Mouse (Mus musculus): ENCODE measurements at regions not wholly inside any gene's neighbourhood (a gene's known extent, or its start where the extent isn't known, plus 50 kb on each side); places are given as distances from the start of the nearest gene placed in this dataset.
A peak's percentile ranks its signal among the peaks of the same experiment; 100 is the strongest.

DNA sequence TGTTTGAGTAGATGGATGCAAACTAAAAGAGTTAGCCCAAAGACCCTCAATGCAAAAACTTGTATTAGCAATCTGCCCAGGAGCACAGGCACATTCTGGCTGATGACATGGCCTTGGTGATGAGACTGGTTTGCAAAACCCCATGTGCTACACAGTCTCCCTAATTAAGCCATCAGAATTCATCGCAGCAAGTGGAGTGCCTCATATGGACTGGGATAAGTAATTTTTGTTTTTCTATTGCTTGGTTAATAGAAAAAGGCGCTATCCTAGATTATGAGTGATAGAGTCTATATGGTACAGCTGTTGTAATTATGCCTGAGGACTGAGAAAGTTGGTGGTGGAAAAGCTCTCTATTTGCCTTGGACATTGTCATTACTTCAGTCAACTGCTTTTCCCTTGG, 155.2 kb upstream of the Robo1 start:
- Histone ChIP-seq H3K4me2 (replicated peaks) (no peak overlapping the region), H3K36me3 (no peaks in the 10 kb centered on the region), H3K27me3 (replicated peaks) (no peaks in the 10 kb centered on the region), H3K4me1 (no peaks in the 10 kb centered on the region), H3K9me3 (no peaks in the 10 kb centered on the region), H3K27ac (no peak overlapping the region), H3K9ac (no peak overlapping the region), H3K4me3 (no peak overlapping the region)
- ATAC-seq (ENCODE audit: low FRiP score, low read depth): 0 out of 2 replicates have a peak, but pooled peaks have one; percentile 29
- WGBS: 84% methylated on average over 2 of the region's 2 CpGs

DNA sequence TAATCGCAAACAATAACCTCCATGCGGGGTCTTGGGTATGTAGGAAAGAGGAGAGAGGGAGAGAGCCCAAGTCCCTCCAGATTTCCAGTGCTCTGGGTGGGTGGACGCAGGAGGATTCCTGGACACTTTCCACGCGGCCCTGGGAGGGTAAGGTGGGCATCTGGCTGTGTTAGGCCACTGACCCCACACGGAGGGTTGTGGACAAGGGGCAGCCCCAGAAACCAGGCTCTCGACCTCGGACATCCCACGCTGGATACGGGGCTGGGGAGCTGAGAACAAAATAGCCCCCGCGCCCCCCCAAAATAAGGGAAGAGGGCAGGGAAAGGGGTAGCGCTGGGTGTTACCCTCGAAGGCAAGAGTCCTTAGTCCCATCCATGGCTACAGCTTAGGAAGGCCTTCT, 150.2 kb upstream of the Robo1 start:
- ATAC-seq (ENCODE audit: low FRiP score, low read depth): no peak
- Histone ChIP-seq H3K9me3 (no peaks in the 10 kb centered on the region), H3K9ac (no peak overlapping the region), H3K4me3 (no peak overlapping the region), H3K27ac (no peak overlapping the region), H3K4me2 (replicated peaks) (no peak overlapping the region), H3K36me3 (no peaks in the 10 kb centered on the region), H3K4me1 (no peaks in the 10 kb centered on the region), H3K27me3 (replicated peaks) (no peaks in the 10 kb centered on the region)
- 93% methylated on average over 14 of the region's 14 CpGs for WGBS

DNA sequence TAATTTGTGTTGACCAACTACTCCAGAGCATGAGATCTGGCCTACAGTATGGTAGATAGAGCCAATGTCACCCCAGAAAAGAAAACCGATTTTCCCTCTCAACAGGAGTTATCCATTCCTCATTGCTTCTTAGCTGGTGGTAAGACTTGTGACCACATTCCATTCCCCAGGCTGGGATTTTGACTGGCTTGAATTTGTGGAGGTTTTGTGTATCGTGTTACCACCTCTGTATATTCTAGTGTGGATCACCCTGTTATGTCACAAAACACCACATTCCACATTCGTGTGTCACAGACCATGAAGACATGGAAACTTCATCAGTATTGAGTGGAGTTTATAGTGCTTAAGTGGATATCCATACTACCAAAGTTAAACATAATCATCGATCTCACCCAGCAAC, 148.7 kb upstream of the Robo1 start:
- H3K4me2 ChIP-seq (replicated peaks): no peak overlapping the region
- ATAC-seq (ENCODE audit: low FRiP score, low read depth): no peak
- H3K27ac ChIP-seq: no peak overlapping the region
- H3K9me3 ChIP-seq: no peaks in the 10 kb centered on the region
- H3K36me3 ChIP-seq: no peaks in the 10 kb centered on the region
- H3K27me3 ChIP-seq (replicated peaks): no peaks in the 10 kb centered on the region
- 86% methylated on average over 4 of the region's 4 CpGs for WGBS
- no peak overlapping the region for H3K9ac ChIP-seq
- no peak overlapping the region for H3K4me3 ChIP-seq
- H3K4me1 ChIP-seq: no peaks in the 10 kb centered on the region

DNA sequence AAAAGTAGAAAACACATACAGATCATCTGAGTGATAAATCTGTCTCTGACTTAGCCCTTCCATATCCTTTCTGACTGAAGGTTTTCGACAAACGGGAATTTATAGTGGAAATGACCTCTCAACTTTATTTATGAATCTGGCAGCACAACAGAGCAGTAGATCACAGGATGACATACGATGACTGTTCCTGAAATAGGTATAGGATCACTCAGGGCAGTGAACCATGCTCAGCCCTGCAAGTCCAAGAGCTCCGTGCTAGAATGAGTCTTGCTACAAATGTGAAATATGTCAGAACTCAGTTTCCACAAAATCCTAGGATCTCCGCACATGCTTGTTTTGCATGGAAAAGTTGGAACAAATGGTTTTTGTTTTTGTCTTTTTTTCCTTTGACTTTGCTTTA, 132.4 kb upstream of the Robo1 start:
- Histone ChIP-seq H3K27ac (no peak overlapping the region), H3K36me3 (no peaks in the 10 kb centered on the region), H3K9ac (no peak overlapping the region), H3K4me2 (replicated peaks) (no peak overlapping the region), H3K4me1 (no peaks in the 10 kb centered on the region), H3K27me3 (replicated peaks) (no peaks in the 10 kb centered on the region), H3K9me3 (no peaks in the 10 kb centered on the region), H3K4me3 (no peak overlapping the region)
- WGBS: 73% methylated on average over 5 of the region's 5 CpGs
- ATAC-seq (ENCODE audit: low FRiP score, low read depth): no peak

DNA sequence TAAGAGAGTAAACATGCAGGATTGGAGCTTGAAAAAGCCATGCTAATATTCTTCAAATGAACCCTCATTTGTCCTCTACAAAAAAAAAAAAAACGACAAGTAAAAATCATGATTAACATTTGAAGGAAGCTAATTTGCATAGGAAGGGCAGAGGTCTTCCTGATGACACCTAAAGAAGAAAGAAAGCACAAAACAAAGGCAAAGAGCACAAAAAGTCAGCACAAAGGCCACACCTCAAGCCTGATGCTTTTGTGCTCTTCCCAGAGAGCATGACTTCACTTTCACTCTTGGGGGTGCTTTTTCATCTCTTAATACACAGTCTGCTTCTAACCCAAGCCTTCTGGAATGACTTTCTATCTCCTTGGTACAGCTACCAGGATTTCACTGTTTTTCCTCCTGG, 113.8 kb upstream of the Robo1 start:
- no peaks in the 10 kb centered on the region for H3K36me3 ChIP-seq
- no peaks in the 10 kb centered on the region for H3K9me3 ChIP-seq
- no peaks in the 10 kb centered on the region for H3K27me3 ChIP-seq (replicated peaks)
- no peaks in the 10 kb centered on the region for H3K4me1 ChIP-seq
- H3K9ac ChIP-seq: no peak overlapping the region
- H3K4me2 ChIP-seq (replicated peaks): no peak overlapping the region
- WGBS: 0% methylated on average over 1 of the region's 1 CpGs
- no peak overlapping the region for H3K4me3 ChIP-seq
- no peak for ATAC-seq (ENCODE audit: low FRiP score, low read depth)
- H3K27ac ChIP-seq: no peak overlapping the region

DNA sequence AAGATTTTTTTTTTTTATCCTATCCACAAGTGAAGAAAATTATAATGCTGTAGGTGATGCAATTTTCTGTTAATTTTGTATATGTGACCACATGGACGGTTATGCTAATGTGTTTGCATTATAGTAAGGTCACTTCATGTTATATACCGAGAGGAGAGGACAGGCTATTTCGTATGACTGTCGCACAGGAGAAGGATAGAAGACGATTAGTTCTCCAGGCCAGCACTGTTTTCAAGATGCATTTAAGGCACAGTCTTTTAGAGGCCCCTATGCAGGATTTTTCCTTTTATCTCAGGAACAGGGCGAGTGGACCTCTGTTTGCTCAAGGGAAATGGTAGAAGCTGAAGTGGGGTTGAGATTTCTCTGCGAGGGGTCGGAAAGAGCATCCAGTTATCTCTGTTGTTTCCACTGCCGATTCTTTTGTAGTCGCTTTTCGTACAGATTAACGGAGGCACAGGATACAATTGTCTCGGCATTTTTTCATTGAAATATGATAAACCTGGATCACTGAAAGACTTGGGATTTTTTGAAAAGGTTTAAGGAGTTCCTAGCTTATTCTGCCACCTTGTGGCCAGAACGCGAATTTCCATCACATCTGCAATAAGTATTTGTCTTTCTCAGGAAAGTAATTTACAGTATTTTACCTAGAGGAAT, 92.6 kb upstream of the Robo1 start:
- Histone ChIP-seq H3K4me3 (no peak overlapping the region), H3K4me2 (replicated peaks) (peak overlapping the region; percentile 43), H3K36me3 (no peaks in the 10 kb centered on the region), H3K4me1 (no peaks in the 10 kb centered on the region), H3K9ac (no peak overlapping the region), H3K27me3 (replicated peaks) (no peaks in the 10 kb centered on the region), H3K9me3 (no peaks in the 10 kb centered on the region), H3K27ac (no peak overlapping the region)
- 0 out of 2 replicates have a peak, but pooled peaks have one; percentile 25 for ATAC-seq (ENCODE audit: low FRiP score, low read depth)
- WGBS: 45% methylated on average over 15 of the region's 15 CpGs

DNA sequence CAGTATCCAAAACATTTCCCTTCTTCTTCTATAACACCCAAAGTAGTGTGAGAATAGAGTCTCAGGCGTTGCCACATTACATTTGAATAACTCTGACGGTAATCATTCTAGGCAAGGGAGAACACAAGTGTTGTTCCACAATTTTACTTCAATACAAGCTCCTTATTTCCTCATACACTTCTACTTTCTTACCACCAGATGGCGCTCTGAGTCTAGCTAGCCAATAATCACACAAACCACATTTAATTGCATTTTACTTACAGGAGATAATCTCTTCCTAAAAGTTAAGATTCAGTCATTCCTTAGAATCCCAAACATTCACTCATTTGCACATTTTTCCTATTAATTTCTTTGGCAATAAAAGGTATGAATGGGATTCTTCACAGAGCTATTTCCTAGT, 90.1 kb upstream of the Robo1 start:
- H3K9me3 ChIP-seq: no peaks in the 10 kb centered on the region
- no peaks in the 10 kb centered on the region for H3K36me3 ChIP-seq
- no peak overlapping the region for H3K4me2 ChIP-seq (replicated peaks)
- H3K4me3 ChIP-seq: no peak overlapping the region
- no peaks in the 10 kb centered on the region for H3K27me3 ChIP-seq (replicated peaks)
- WGBS: 5% methylated on average over 3 of the region's 3 CpGs
- H3K27ac ChIP-seq: no peak overlapping the region
- no peak overlapping the region for H3K9ac ChIP-seq
- ATAC-seq (ENCODE audit: low FRiP score, low read depth): no peak
- H3K4me1 ChIP-seq: peaks cover 4% of the 10 kb centered on the region; the same call in 1 of the 2 replicates

- Histone ChIP-seq H3K4me1 (peaks cover 4% of the 10 kb centered on the region; the same call in 1 of the 2 replicates), H3K4me2 (replicated peaks) (no peak overlapping the region; the same call in 1 of the 2 replicates)
- 22% methylated on average over 3 of the region's 3 CpGs for WGBS
Observed at GRCm38 (mm10) chr16:72221912-72222502, 86.1 kb upstream of the Robo1 start.

GRCm38 (mm10) chr16:72223860-72224259, 84.2 kb upstream of the Robo1 start:
- H3K27ac ChIP-seq: no peak overlapping the region
- H3K36me3 ChIP-seq: no peaks in the 10 kb centered on the region
- peak; percentile 46; the same call in 1 of the 2 replicates for ATAC-seq (ENCODE audit: low FRiP score, low read depth)
- H3K9ac ChIP-seq: no peak overlapping the region
- peaks cover 4% of the 10 kb centered on the region; the same call in 1 of the 2 replicates for H3K4me1 ChIP-seq
- 36% methylated on average over 3 of the region's 3 CpGs for WGBS
- no peak overlapping the region for H3K4me3 ChIP-seq
- no peak overlapping the region for H3K4me2 ChIP-seq (replicated peaks)
- no peaks in the 10 kb centered on the region for H3K9me3 ChIP-seq
- H3K27me3 ChIP-seq (replicated peaks): no peaks in the 10 kb centered on the region

More at GRCm38 (mm10) chr16:72221912-72222502, 86.1 kb upstream of the Robo1 start:
- 0 out of 2 replicates have a peak, but pooled peaks have one; percentile 54 for ATAC-seq (ENCODE audit: low FRiP score, low read depth)
- no peak overlapping the region for H3K9ac ChIP-seq
- H3K4me3 ChIP-seq: no peak overlapping the region
- no peak overlapping the region for H3K27ac ChIP-seq
- no peaks in the 10 kb centered on the region for H3K27me3 ChIP-seq (replicated peaks)
- H3K9me3 ChIP-seq: no peaks in the 10 kb centered on the region
- H3K36me3 ChIP-seq: no peaks in the 10 kb centered on the region

DNA sequence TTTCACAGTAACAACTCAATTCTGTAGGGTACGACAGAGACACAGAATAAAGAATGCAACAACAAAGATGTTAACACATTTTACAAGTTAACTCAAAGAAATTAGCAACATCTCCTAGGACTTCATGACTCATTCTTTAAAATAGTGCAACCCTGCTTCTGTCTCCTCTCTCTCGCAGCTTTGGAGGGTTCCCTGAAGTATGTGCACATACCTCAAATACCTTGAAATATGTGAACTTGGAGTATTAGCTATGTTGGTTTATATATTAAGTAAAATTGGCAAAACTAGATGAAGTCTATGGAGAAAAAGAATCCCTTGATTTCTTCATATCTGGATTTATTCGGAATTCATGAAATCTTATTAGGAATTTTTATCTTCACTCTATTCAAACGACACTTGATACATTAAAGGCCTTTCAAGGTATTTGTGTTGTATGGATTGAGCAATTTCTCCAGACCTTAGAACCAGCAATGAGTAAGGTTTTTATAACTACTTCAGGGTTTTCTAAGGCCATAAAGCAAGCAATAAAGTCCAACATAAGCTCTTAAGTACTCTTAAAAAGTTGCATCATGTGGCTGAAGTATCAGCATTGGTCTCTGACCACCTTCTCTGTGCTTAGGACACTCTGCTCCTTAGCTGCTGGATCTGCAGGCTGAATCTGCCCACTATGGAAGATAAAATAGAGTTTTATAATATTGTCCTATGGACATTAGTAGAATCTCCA, 82.8 kb upstream of the Robo1 start:
- H3K4me3 ChIP-seq: no peak overlapping the region
- no peaks in the 10 kb centered on the region for H3K36me3 ChIP-seq
- no peaks in the 10 kb centered on the region for H3K27me3 ChIP-seq (replicated peaks)
- no peak overlapping the region for H3K9ac ChIP-seq
- H3K9me3 ChIP-seq: no peaks in the 10 kb centered on the region
- peaks cover 4% of the 10 kb centered on the region; the same call in 1 of the 2 replicates for H3K4me1 ChIP-seq
- ATAC-seq (ENCODE audit: low FRiP score, low read depth): no peak
- H3K4me2 ChIP-seq (replicated peaks): no peak overlapping the region
- WGBS: 90% methylated on average over 4 of the region's 4 CpGs
- no peak overlapping the region for H3K27ac ChIP-seq

- Histone ChIP-seq H3K27me3 (replicated peaks) (no peaks in the 10 kb centered on the region), H3K9ac (no peak overlapping the region), H3K9me3 (no peaks in the 10 kb centered on the region), H3K36me3 (no peaks in the 10 kb centered on the region), H3K4me3 (no peak overlapping the region), H3K4me1 (no peaks in the 10 kb centered on the region), H3K27ac (no peak overlapping the region), H3K4me2 (replicated peaks) (no peak overlapping the region)
- no peak for ATAC-seq (ENCODE audit: low FRiP score, low read depth)
- 71% methylated on average over 1 of the region's 1 CpGs for WGBS
Observed at GRCm38 (mm10) chr16:72234366-72234765, 73.7 kb upstream of the Robo1 start.

- Histone ChIP-seq H3K4me1 (no peaks in the 10 kb centered on the region), H3K9ac (no peak overlapping the region), H3K4me3 (no peak overlapping the region), H3K36me3 (no peaks in the 10 kb centered on the region), H3K27ac (no peak overlapping the region), H3K9me3 (no peaks in the 10 kb centered on the region), H3K27me3 (replicated peaks) (no peaks in the 10 kb centered on the region), H3K4me2 (replicated peaks) (no peak overlapping the region)
- ATAC-seq (ENCODE audit: low FRiP score, low read depth): no peak
- WGBS: 53% methylated on average over 7 of the region's 7 CpGs
Observed at GRCm38 (mm10) chr16:72239631-72240030, 68.5 kb upstream of the Robo1 start.
